Comparison of ENCODE assay signal across 10 mouse cellular contexts in genomic region chr12:9570496-9570995, GRCm38 (mm10). TPM values are rescaled to one million over a fixed set of nuclear protein-coding genes. Genes with fewer than 3 reads are reported as not detected.
DNase-seq lines count a peak whose midpoint lies in the region; ATAC-seq and TF ChIP-seq lines count a peak whose summit lies in the region.
"Had no signal": no experiment of that assay in that cellular context is flagged by ENCODE, and none has a peak within 500 bp of the region (broad histone marks: within the 10 kb centered on the region; RNA-seq: fewer than 3 reads in every experiment).

No protein-coding gene starts in this region.

- 0 out of 2 replicates have a peak, but pooled peaks cover 3% of the 10 kb centered on the region for H3K4me1 ChIP-seq in lung, adult 2 months (ENCODE audit: control insufficient read depth, insufficient read depth, low read length)
- H3K4me1 ChIP-seq in heart, embryonic 12.5 days (replicated peaks), result peaks cover 21% of the 10 kb centered on the region
- H3K4me1 ChIP-seq in liver, embryonic 11.5 days (replicated peaks; ENCODE audit: control insufficient read depth, insufficient read depth, low read length), result no peaks in the 10 kb centered on the region
- peaks cover 9% of the 10 kb centered on the region; the same call in 1 of the 2 replicates for H3K4me1 ChIP-seq in stomach, embryonic 14.5 days (ENCODE audit: control insufficient read depth, insufficient read depth, low read length)

- H3K4me2 ChIP-seq in heart, embryonic 12.5 days, result peak overlapping the region; percentile 91
- peak overlapping the region; percentile 65 for H3K4me2 ChIP-seq in liver, embryonic 11.5 days
- H3K4me2 ChIP-seq in stomach, embryonic 14.5 days (replicated peaks; ENCODE audit: low read depth, low read length), result peak overlapping the region; percentile 75

- peak overlapping the region; percentile 92 for H3K4me3 ChIP-seq in lung, adult 2 months (replicated peaks; ENCODE audit: extremely low read depth, low read depth, low read length)
- peak overlapping the region; percentile 56 for H3K4me3 ChIP-seq in heart, embryonic 12.5 days
- peak overlapping the region; percentile 39 for H3K4me3 ChIP-seq in liver, embryonic 11.5 days (ENCODE audit: low read depth, low read length)
- H3K4me3 ChIP-seq in stomach, embryonic 14.5 days (ENCODE audit: low read depth, low read length), result peak overlapping the region; percentile 43
- H3K4me3 ChIP-seq: erythroblast, embryonic 14.5 days had no signal

- no peak for ATAC-seq in heart, embryonic 12.5 days (ENCODE audit: insufficient number of reproducible peaks, low FRiP score)
- ATAC-seq in liver, embryonic 11.5 days (replicated peaks; ENCODE audit: low FRiP score), result no peak
- no peak for ATAC-seq in stomach, embryonic 14.5 days (ENCODE audit: insufficient number of reproducible peaks, insufficient read depth, low FRiP score, low read depth)
- ATAC-seq in erythroblast, adult 5-6 weeks (replicated peaks; ENCODE audit: low FRiP score, poor library complexity, severe bottlenecking), result no peak
- ATAC-seq: Patski had no signal

- DNase-seq in lung, adult 2 months, result no peak
- DNase-seq in lung, postnatal 36 days, result no peak
- DNase-seq in liver, embryonic 11.5 days (ENCODE audit: low spot score), result no peak
- no peak for DNase-seq in urinary bladder, postnatal 36 days (ENCODE audit: low spot score in 2 of 2)
- no peak for DNase-seq in ovary, postnatal 14 days (ENCODE audit: low spot score)

- H3K27me3 ChIP-seq in heart, embryonic 12.5 days (replicated peaks), result peaks cover 39% of the 10 kb centered on the region
- peaks cover 60% of the 10 kb centered on the region for H3K27me3 ChIP-seq in liver, embryonic 11.5 days (replicated peaks; ENCODE audit: control insufficient read depth, insufficient read depth, low read length)
- H3K27me3 ChIP-seq in stomach, embryonic 14.5 days (ENCODE audit: control insufficient read depth, insufficient read depth, low read length), result no peaks in the 10 kb centered on the region
- H3K27me3 ChIP-seq: Patski had no signal

- no peak for TF ChIP-seq CTCF in lung, adult 2 months (IDR thresholded peaks at IDR 0.05; ENCODE audit: insufficient read depth, low read length)

- TF ChIP-seq POLR2A in lung, adult 2 months (IDR thresholded peaks at IDR 0.05; ENCODE audit: borderline replicate concordance, extremely low read depth, low read depth, low read length), result no peak

- H3K9me3 ChIP-seq in heart, embryonic 12.5 days (replicated peaks), result no peaks in the 10 kb centered on the region
- no peaks in the 10 kb centered on the region for H3K9me3 ChIP-seq in liver, embryonic 11.5 days (ENCODE audit: control insufficient read depth, low read length)
- H3K9me3 ChIP-seq in stomach, embryonic 14.5 days (ENCODE audit: control insufficient read depth, low read depth, low read length), result no peaks in the 10 kb centered on the region

- under 1% methylated on average over 17 of the region's 17 CpGs for WGBS in lung, adult 2 months
- under 1% methylated on average over 17 of the region's 17 CpGs for WGBS in heart, embryonic 12.5 days
- under 1% methylated on average over 17 of the region's 17 CpGs for WGBS in liver, embryonic 11.5 days
- under 1% methylated on average over 17 of the region's 17 CpGs for WGBS in stomach, embryonic 14.5 days

- peak overlapping the region; percentile 62 for H3K9ac ChIP-seq in heart, embryonic 12.5 days
- no peak overlapping the region for H3K9ac ChIP-seq in liver, embryonic 11.5 days (ENCODE audit: low read depth, low read length)
- peak overlapping the region; percentile 33; the same call in 1 of the 2 replicates for H3K9ac ChIP-seq in stomach, embryonic 14.5 days (replicated peaks; ENCODE audit: low read depth, low read length)

- H3K36me3 ChIP-seq in heart, embryonic 12.5 days, result no peaks in the 10 kb centered on the region
- H3K36me3 ChIP-seq in liver, embryonic 11.5 days (ENCODE audit: control insufficient read depth, insufficient read depth, low read length), result no peaks in the 10 kb centered on the region
- no peaks in the 10 kb centered on the region for H3K36me3 ChIP-seq in stomach, embryonic 14.5 days (ENCODE audit: control insufficient read depth, insufficient read depth, low read length)

- H3K27ac ChIP-seq in heart, embryonic 12.5 days (ENCODE audit: poor library complexity, severe bottlenecking), result no peak overlapping the region
- H3K27ac ChIP-seq in liver, embryonic 11.5 days (ENCODE audit: low read depth, low read length), result no peak overlapping the region
- no peak overlapping the region for H3K27ac ChIP-seq in stomach, embryonic 14.5 days (ENCODE audit: low read length)

RNA-seq across cellular contexts. Expression of gene Osr1, which starts 0.6 kb away (rescaled TPM):
- 28.3 and 34.2 TPM in 2 replicates for polyA plus RNA-seq in lung, adult 2 months (2012; rRNA removed)
- 9.5 and 10.7 TPM in 2 replicates for polyA plus RNA-seq in heart, embryonic 12.5 days (2016; fragmentation: Nextera tagmentation; extraction: Ambion mirVana)
- polyA plus RNA-seq in liver, embryonic 11.5 days (2014; fragmentation: Nextera tagmentation; extraction: Ambion mirVana), result 9.3 and 10.6 TPM in 2 replicates
- 80.6 and 84.6 TPM in 2 replicates for polyA plus RNA-seq in stomach, embryonic 14.5 days (2014; fragmentation: Nextera tagmentation; extraction: Ambion mirVana)
- total RNA-seq in erythroblast, adult 5-6 weeks (2015; ENCODE audit: low replicate concordance), result not detected in 2 replicates
- total RNA-seq in erythroblast, adult 5-6 weeks (2017; ENCODE audit: low replicate concordance), result not detected in 2 replicates
- polyA plus RNA-seq: erythroblast, embryonic 14.5 days had no signal

Comparison
In these comparisons a context has a peak if more than half of its experiments do, and no peak if none do; other contexts are left out.
1. H3K4me3 ChIP-seq: peak in every context shown above with its lines; median percentile 92 in lung, adult 2 months; 56 in heart, embryonic 12.5 days; 43 in stomach, embryonic 14.5 days; 39 in liver, embryonic 11.5 days.